8 mouse cellular contexts compared by ENCODE assay signal in genomic region chr10:127121066-127121477, GRCm38 (mm10). TPM values are rescaled to one million over a fixed set of nuclear protein-coding genes. Genes with fewer than 3 reads are reported as not detected.
DNase-seq lines count a peak whose midpoint lies in the region; ATAC-seq and TF ChIP-seq lines count a peak whose summit lies in the region.

TSS of gene Os9 (minus strand) at chr10:127121131.

- H3K4me2 ChIP-seq in hindbrain, postnatal 0 days (ENCODE audit: low read depth, low read length), result peak within 1 kb of the TSS; percentile 85

- peak; percentile 93 for ATAC-seq in common myeloid progenitor, adult 5-6 weeks (replicated peaks; ENCODE audit: low read depth, poor library complexity, severe bottlenecking)
- peak; percentile 97 for ATAC-seq in hindbrain, postnatal 0 days
- ATAC-seq in megakaryocyte, adult 5-6 weeks (ENCODE audit: poor library complexity, severe bottlenecking), result peak; percentile 97

- no peaks in the 10 kb centered on the region for H3K9me3 ChIP-seq in hindbrain, postnatal 0 days (ENCODE audit: low read length)

- WGBS in hindbrain, postnatal 0 days, result under 1% methylated on average over 19 of the region's 19 CpGs

- peak within 1 kb of the TSS; percentile 92 for H3K4me3 ChIP-seq in gastrocnemius, adult 2 months
- H3K4me3 ChIP-seq in hindbrain, postnatal 0 days (ENCODE audit: low read length), result peak within 1 kb of the TSS; percentile 83
- H3K4me3 ChIP-seq in left cerebral cortex, adult 2 months, result peak within 1 kb of the TSS; percentile 91

- peak within 1 kb of the TSS; percentile 76 for H3K9ac ChIP-seq in hindbrain, postnatal 0 days (replicated peaks; ENCODE audit: low read length)

- no peaks in the 10 kb centered on the region for H3K27me3 ChIP-seq in hindbrain, postnatal 0 days (ENCODE audit: insufficient read depth, low read length)

- H3K36me3 ChIP-seq in hindbrain, postnatal 0 days (ENCODE audit: insufficient read depth, low read length), result peaks cover 26% of the 10 kb centered on the region

- DNase-seq in ZHBTc4 (ENCODE audit: low read depth, low spot score), result peak; percentile 99
- DNase-seq in gastrocnemius, adult 2 months, result peak; percentile 96
- DNase-seq in hindbrain, postnatal 0 days (ENCODE audit: low spot score), result peak; percentile 99
- peak; percentile 93 to 95 for DNase-seq in left cerebral cortex, adult 2 months (ENCODE audit: extremely low spot score in 1 of 2, low spot score in 2 of 2)
- DNase-seq in right cerebral cortex, adult 2 months (ENCODE audit: low spot score in 2 of 2), result peak; percentile 97
- peak; percentile 97 for DNase-seq in urinary bladder, postnatal 14 days (ENCODE audit: low spot score)

- TF ChIP-seq CTCF in gastrocnemius, adult 2 months (IDR thresholded peaks at IDR 0.05), result no peak
- no peak for TF ChIP-seq CTCF in hindbrain, postnatal 0 days (IDR thresholded peaks at IDR 0.05; ENCODE audit: low read depth)
- no peak; the same call in 1 of the 2 replicates for TF ChIP-seq CTCF in left cerebral cortex, adult 2 months (IDR thresholded peaks at IDR 0.05)

- peak within 1 kb of the TSS; percentile 83 for H3K27ac ChIP-seq in gastrocnemius, adult 2 months
- H3K27ac ChIP-seq in hindbrain, postnatal 0 days, result peak within 1 kb of the TSS; percentile 86
- peak within 1 kb of the TSS; percentile 86 for H3K27ac ChIP-seq in left cerebral cortex, adult 2 months

- intact Hi-C loops in gastrocnemius, adult 2 months (cut with DNase I), result loop anchor here (5.0 kb wide), 1 partner anchor 46 kb away; the partner anchor contains the start of gene B4galnt1
- intact Hi-C loops in left cerebral cortex, adult 2 months (cut with DNase I), result loop anchor here (5.0 kb wide), 1 partner anchor 191 kb away; the partner anchor contains the start of gene Mars

- 0 out of 2 replicates have a peak, but pooled peaks cover 8% of the 10 kb centered on the region for H3K4me1 ChIP-seq in hindbrain, postnatal 0 days (ENCODE audit: insufficient read depth, low read length)

RNA-seq across cellular contexts. Expression of gene Os9, which starts in this region (rescaled TPM):
- total RNA-seq in common myeloid progenitor, adult 5-6 weeks (2017), result 159 TPM in 2 replicates
- 10 to 100 TPM; 10.9 to 15.1 TPM for total RNA-seq in gastrocnemius, adult 2 months (2021)
- 118 and 119 TPM in 2 replicates for total RNA-seq in hindbrain, postnatal 0 days (2014; rRNA removed)
- polyA plus RNA-seq in hindbrain, postnatal 0 days (2015; fragmentation: Nextera tagmentation; extraction: Ambion mirVana), result 128 and 129 TPM in 2 replicates
- total RNA-seq in left cerebral cortex, adult 2 months (2021), result 100 to 1,000 TPM; 109 to 114 TPM
- 39.9 and 42.3 TPM in 2 replicates for total RNA-seq in megakaryocyte, adult 5-6 weeks (2015)
- 170 and 195 TPM in 2 replicates for total RNA-seq in megakaryocyte, adult 5-6 weeks (2017)

Comparison
In these comparisons a context has a peak if more than half of its experiments do, and no peak if none do; other contexts are left out.
1. Peak in every context shown above with its lines: DNase-seq, ATAC-seq, H3K4me3 ChIP-seq and H3K27ac ChIP-seq.